Mouse (Mus musculus): ENCODE measurements around the gene Kars.

Kars gene

GRCm38 (mm10) chr8:111982116-111982515 is 29.0 kb downstream of the Kars start:
- DNase-seq (ENCODE audit: low spot score in 2 of 2), result no peak

GRCm38 (mm10) chr8:111978147-111978546 is 33.0 kb downstream of the Kars start:
- no peak for DNase-seq (ENCODE audit: low spot score in 2 of 2)

DNA sequence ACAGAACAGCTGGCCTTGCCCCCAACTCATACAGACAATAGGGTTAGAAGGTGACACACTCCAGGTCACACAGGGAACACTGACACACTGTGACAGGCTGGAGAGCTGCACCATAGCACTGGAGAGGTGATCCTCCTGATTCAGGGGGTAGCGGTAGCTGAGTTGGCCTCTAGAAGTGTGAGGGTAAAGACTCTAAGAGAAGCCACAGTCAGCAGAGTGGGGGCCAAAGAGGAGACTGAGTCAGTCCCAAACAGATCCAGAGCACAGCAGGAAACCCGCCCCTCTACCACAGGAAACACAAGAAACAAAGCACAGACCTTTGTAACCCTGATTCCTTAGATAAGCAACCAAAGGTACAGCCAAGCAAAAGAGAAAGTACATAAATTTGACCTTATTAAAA is 34.8 kb downstream of the Kars start:
- DNase-seq (ENCODE audit: low spot score in 2 of 2), result no peak

DNA sequence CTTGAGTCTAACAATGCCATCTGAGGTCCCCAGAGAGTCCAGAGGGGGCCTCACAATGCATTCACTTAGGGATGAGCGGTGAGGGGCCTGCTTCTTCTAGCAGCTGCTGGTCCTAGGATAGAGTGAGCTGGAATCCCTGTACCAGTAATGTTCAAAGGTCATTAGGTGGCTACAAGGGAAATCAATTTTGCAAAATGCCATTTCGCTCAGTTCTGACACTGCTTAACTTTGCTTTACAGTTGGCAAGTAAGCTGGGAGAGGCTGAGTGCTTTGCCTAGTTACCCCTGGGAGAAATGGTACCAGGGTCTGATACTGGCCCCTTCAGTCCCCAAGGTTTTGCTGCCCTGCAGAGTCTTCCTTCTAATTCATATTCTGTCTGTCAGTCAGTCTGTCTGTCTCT is 35.4 kb downstream of the Kars start:
- no peak for DNase-seq (ENCODE audit: low spot score in 2 of 2)

DNA sequence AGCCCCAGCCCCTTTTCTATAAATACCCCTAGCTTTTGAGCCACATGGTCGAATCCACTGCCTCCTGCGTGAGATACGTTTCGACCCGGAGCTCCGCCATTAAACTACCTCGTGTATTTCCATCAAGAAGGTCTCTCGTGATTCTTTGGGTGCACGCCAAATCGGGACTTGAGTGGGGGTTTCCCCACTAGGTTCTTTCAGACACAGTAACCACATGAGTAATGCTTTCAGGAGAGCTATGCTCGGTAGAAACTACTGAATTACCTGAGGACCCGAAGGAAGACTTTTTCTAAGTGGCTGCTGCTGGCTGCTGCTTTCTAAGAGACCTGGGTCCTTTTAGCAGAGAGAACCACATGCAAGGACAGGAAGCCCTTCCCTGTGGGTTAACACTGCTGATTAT is 37.0 kb downstream of the Kars start:
- no peak for DNase-seq (ENCODE audit: low spot score in 2 of 2)

- no peak for DNase-seq (ENCODE audit: low spot score in 2 of 2)
These were observed 42.1 kb downstream of the Kars start for GRCm38 (mm10) chr8:111968991-111969390.

- DNase-seq (ENCODE audit: low spot score in 2 of 2), result no peak
These were observed 42.6 kb downstream of the Kars start for GRCm38 (mm10) chr8:111968541-111968940.

DNA sequence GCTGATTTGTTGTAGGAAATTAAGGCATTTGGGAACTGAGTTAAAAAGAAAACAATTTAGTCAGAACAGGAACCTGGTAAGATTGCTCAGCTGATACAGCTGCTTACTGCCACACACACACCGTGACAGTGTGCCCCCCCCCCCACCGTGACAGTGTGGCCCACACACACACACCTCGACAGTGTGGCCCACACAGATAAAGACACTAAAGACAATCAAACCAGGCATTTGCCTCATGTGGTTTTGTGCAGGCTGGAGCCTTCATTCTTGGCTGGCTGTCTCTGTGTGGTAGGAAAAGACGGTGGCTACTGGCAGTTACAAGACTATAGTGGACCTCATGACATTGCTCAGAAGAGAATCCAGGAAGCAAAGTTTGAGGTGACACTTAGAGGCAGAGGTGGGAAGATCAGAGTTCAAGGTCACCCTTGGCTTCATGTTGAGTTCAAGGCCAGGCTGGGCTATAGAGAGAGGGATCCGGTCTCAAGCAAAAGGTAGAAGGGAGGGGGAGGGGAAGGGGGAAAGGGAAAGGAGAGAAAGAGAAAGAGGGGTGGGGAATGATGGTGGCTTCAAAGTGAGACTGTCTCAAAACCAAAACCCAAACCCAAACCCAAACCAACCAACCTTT is 43.8 kb downstream of the Kars start:
- DNase-seq (ENCODE audit: low spot score in 2 of 2), result no peak

- no peak for DNase-seq (ENCODE audit: low spot score in 2 of 2)
These were observed 46.1 kb downstream of the Kars start for GRCm38 (mm10) chr8:111964849-111965561.

GRCm38 (mm10) chr8:111964351-111964750 is 46.8 kb downstream of the Kars start:
- no peak for DNase-seq (ENCODE audit: low spot score in 2 of 2)

GRCm38 (mm10) chr8:111963546-111963945 is 47.6 kb downstream of the Kars start:
- DNase-seq (ENCODE audit: low spot score in 2 of 2), result no peak

DNA sequence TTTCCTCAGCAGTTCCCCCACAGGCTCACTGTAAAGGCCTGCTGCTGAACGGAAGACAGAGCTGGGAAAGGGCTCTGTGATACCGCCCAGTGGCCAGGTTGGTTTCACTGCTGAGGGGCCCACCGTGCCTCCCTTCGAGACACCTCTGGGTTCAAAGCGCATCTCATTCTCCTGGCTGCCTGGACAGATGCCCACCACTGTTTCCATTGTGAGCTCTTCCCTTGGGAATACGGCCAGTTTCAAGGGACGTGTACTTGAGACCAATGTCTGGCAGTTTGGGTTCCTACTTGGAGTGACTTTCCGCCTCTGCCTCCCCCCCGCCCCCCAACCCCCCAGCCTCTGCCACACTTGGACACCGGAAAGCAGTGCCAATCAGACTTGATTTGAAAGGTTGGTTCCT is 48.0 kb downstream of the Kars start:
- no peak for DNase-seq (ENCODE audit: low spot score in 2 of 2)

DNA sequence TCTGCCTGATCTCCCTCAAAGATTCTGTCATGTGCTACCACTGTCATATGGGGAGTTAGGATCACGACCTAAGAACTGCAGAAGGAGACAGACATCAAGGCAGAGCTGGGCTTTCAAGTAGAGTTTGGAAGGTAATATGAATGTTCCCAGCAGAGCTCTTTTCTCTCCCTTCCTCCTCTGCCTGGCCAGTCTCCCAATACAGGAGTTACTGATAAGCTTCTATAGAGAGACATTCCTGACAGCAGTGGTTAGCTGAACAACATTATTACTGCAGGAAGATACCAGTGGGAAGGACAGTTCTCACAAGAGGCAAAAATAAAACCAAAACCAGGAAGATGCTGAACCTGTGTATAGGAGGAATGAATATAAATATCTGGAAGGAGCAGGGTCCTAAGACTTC is 48.5 kb downstream of the Kars start:
- DNase-seq (ENCODE audit: low spot score in 2 of 2), result no peak

DNA sequence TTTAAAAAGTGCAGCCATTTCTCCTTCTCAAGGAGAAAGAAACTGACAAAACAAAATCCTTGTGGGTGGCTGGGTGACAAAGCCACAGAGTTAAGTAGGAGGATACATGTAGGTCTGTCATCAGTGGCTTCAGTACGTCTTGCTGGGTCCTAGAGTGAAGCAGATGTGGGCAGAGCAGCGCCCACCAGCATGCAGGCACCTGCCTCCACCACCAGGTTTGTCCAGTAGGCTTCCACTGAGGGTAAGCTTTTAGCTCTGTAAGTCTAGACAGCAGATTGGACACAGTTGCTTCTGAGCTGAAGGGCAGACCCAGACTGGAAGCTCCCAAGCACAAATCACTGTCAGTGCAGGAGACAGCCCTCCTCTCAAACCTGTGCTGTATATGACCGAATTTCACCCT is 49.8 kb downstream of the Kars start:
- no peak for DNase-seq (ENCODE audit: low spot score in 2 of 2)

DNA sequence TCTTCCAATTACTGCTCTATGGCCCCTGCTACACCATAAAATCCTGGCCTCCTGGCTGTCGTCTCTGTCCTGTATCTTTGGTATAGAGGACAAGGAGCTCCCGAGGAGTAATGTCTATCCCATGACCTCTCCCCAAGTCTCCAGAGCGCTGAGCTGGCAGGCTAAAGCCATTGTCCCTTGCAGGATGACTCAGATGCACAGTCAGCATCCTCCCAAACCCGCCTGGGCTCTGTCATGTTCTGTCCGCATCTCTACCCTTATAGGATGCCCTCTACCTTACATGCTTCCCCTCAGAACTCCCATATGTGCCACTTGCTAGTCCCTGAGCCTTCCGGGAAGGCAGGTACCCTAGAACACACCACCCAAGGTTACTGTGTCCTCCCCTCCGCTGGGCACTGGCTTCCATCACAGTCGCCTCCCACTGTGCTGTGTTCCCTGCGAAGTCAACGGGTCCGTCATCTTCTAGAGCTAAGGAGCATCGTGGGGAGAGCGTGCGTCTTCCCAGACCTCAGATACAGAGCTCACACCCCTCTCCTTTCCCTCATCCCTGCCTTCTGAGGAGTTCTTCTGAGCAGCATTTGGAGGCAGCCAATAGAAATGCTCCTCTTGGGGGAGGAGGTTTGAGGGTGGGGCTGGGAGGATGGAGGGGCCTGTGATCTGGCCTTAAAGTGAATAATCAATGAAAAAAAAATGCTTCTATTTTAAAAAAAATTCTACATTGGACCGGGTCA is 50.4 kb downstream of the Kars start:
- DNase-seq (ENCODE audit: low spot score in 2 of 2), result no peak

- no peak for DNase-seq (ENCODE audit: low spot score in 2 of 2)
These were observed 53.9 kb downstream of the Kars start for GRCm38 (mm10) chr8:111957231-111957630.

GRCm38 (mm10) chr8:111955879-111956278 is 55.2 kb downstream of the Kars start:
- no peak for DNase-seq (ENCODE audit: low spot score in 2 of 2)

DNA sequence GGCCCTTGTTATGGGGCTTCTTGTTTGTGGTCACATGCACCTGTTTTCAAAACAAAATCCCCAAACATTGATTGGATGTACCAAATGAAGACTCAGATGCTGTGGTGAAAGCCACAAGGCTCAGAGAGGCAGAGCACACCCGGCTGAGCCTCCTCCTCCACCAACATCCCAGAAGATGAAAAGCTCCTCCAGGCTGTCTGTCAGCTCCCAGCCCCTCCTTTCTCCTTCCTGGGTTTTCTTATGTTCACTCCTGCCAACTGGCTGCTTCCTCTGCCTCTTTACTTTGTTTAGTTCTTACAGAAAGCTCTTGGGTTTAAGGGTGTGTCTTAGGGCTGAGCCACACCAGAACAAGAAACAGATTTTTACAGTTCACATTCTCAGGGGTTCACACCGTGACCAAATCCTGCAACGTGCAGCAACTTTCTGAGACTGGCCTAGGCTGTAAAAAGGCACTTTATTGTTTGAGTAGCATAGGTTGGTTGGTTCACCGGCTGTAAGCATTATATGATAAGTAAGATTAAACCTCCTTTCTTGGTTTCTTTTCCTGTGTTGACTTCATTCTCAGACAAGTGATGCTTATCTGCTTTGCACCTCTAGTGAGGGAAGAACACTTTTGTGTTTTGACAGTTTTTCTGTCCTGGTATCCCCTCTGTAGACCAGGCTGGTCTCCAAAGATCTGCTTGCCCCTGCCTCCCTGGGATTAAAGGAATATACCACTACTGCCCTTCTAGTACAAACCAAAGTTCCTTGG is 56.1 kb downstream of the Kars start:
- DNase-seq (ENCODE audit: low spot score in 2 of 2), result no peak

- no peak for DNase-seq (ENCODE audit: low spot score in 2 of 2)
These were observed 59.2 kb downstream of the Kars start for GRCm38 (mm10) chr8:111951936-111952335.

DNA sequence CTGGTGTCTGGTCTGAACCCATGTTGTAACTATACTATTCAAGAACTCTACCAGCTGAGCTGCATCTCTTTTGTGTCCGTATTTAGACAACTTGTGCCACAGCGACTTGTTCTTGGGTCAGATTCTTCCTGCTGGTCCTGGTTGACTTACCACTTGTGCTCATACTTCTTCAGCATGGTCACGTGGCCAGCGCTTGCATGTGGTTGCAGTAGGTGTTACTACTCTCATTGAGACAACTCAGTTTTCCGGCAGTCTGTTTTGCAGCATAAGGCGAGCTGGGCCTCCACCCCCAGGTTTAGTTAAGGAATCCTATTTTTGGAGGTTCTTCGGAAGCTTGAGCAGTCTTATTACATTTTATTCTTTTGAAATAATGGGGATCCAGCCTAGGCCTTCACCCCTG is 59.8 kb downstream of the Kars start:
- DNase-seq (ENCODE audit: low spot score in 2 of 2), result peak; percentile 36 to 46

GRCm38 (mm10) chr8:111950846-111951245 is 60.3 kb downstream of the Kars start:
- no peak for DNase-seq (ENCODE audit: low spot score in 2 of 2)

GRCm38 (mm10) chr8:111947954-111948353 is 63.2 kb downstream of the Kars start:
- DNase-seq (ENCODE audit: low spot score in 2 of 2), result no peak

Data from frontal cortex, postnatal 14 days (tissue).